Mouse (Mus musculus): ENCODE results near the gene Ndfip2. TPM values are rescaled to one million over a fixed set of nuclear protein-coding genes. Genes with fewer than 3 reads are reported as not detected.

The Ndfip2 gene
- total RNA-seq (2021) = 10 to 100 TPM; 94.9 to 96.4 TPM
- long read RNA-seq, experiment 1, transcript Ndfip2-202 (8 exons, 1,695 nt) = minor isoform, 40 of 243 reads
- long read RNA-seq, experiment 1, transcript Ndfip2-206 (8 exons, 2,532 nt) = major isoform, 189 of 243 reads
- long read RNA-seq, experiment 1, partial matches to known transcripts = 1 of 243 reads
- long read RNA-seq, experiment 1, other reads (novel, unspliced or antisense) = 13 of 243 reads
- long read RNA-seq, experiment 2, transcript Ndfip2-206 (8 exons, 2,532 nt) = major isoform, 222 of 281 reads
- long read RNA-seq, experiment 2, transcript Ndfip2-202 (8 exons, 1,695 nt) = minor isoform, 46 of 281 reads
- long read RNA-seq, experiment 2, partial matches to known transcripts = 1 of 281 reads
- long read RNA-seq, experiment 2, other reads (novel, unspliced or antisense) = 12 of 281 reads

- DNase-seq (ENCODE audit: low spot score in 2 of 2) = peak; percentile 82 to 88
Measured at GRCm38 (mm10) chr14:105258379-105259034, at the start of gene Ndfip2. Gene Ndfip2 (plus strand): TSS chr14:105258573.

DNA sequence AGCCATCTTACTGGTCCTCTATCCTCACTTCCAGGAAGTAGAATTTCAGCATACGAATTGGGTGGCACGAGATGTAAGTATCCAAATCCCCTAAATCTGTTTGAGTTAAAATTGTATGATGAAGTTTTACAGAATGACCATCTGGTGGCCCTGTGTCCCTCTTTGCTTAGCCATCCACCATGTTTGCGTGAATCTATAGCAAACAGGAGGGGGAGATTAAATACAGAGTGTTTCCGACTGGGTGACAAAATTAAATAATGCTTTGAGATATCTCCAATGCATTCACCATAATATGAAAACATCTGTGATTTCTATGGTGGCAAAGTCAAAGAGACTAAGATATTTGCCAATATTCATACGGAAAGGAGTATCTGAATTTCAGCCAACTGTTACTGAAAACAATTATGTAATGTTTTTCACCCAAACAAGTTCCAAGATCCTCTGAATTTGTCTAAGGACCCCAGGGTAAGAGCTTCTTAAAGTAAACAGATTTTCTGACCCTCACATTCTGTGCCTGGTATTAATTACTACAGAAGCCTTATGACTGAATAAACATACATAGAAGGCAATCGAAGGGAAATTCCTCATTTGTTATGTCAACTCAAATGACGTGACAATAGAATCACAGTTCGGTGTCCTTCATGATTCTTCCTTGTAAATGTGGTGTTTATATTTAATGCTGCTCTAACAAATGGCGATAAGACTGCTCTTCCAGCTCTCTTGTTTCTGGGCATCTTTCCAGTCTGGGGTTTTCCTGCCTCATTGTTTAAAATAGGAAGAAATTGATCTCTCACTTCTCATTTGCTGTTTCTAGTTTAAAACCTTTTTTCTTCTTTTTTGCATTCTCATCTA lies 38.6 kb upstream of the Ndfip2 start:
- peak in 1 of 2 experiments; percentile 36 for DNase-seq (ENCODE audit: low spot score in 2 of 2)

DNA sequence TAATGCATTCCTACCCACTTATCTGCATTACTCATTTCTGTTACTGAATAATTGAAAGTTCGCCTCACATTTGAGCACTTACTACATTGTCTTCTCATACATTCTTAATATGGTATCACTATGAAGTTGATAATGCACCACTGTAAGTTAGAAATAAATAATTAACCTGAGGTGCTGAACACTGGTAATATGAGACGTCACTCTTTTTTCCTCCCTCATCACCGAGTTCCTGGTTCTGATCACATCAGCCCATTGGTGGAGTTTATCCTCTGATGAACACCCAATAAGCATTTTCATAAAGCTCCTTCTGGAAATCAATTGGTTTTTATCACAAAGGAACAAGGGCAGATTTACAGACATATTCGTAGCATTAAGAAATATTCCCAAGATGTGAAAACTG lies 36.1 kb upstream of the Ndfip2 start:
- no peak for DNase-seq (ENCODE audit: low spot score in 2 of 2)

DNA sequence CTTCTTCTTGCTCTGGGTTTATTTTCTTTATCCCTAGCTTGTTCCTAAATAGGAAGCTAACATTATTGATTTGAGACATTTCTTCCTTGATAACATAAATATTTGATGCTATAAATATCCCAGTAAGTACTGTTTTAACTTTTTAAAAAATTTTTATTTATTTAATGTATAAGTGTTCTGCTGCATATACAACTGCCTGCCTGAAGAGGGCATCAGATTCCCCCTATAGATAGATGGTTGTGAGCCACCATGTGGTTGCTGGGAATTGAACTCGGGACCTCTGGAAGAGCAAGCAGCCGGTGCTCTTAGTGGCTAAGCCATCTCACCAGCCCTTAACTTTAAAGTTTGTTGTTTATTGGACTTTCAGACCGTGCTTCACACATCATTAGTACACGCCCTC lies 32.6 kb upstream of the Ndfip2 start:
- no peak for DNase-seq (ENCODE audit: low spot score in 2 of 2)

DNA sequence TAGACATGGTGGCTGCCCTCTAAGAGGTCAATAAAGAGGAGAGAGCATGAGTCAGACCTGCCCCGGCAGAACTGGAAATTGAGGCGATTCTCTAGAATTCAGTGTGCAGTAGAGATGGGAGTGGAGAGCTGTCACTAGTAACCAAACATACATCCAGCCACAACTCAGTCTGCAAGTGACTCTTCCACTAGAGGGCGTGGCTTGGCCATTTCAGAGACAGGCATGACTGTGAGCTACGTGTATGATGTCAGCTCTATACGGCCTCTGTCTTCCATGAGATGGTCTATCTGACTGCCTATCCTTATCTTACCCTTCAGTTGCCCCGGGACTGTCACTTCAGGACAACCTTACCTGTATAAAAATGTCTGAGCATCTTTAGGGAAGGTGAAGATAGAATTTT lies 26.0 kb upstream of the Ndfip2 start:
- no peak for DNase-seq (ENCODE audit: low spot score in 2 of 2)

GRCm38 (mm10) chr14:105236596-105236995 lies 21.8 kb upstream of the Ndfip2 start:
- no peak for DNase-seq (ENCODE audit: low spot score in 2 of 2)

- DNase-seq (ENCODE audit: low spot score in 2 of 2) = no peak
Measured at GRCm38 (mm10) chr14:105237736-105238135, 20.6 kb upstream of the Ndfip2 start.

GRCm38 (mm10) chr14:105238450-105239038 lies 19.8 kb upstream of the Ndfip2 start:
- DNase-seq (ENCODE audit: low spot score in 2 of 2) = no peak

DNA sequence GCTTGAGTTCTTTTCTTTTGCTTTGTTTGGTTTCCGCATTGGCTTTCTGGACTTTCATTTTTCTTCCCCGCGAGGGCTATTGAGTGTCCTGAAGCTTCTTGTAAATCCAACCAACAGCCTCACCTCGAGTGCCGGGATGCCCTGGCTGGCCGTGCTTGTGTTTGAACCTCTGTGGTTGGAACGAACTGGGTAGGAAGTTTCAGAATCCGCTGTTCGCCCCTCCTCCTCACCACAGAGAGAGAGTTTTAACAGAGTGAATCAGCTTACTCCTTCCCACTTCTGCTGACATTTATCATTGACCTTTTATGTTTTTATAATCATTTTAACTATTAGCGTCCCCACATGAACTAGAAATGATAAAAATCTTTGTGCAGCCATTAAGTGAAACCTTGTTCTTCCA lies 18.3 kb upstream of the Ndfip2 start:
- DNase-seq (ENCODE audit: low spot score in 2 of 2) = no peak

DNA sequence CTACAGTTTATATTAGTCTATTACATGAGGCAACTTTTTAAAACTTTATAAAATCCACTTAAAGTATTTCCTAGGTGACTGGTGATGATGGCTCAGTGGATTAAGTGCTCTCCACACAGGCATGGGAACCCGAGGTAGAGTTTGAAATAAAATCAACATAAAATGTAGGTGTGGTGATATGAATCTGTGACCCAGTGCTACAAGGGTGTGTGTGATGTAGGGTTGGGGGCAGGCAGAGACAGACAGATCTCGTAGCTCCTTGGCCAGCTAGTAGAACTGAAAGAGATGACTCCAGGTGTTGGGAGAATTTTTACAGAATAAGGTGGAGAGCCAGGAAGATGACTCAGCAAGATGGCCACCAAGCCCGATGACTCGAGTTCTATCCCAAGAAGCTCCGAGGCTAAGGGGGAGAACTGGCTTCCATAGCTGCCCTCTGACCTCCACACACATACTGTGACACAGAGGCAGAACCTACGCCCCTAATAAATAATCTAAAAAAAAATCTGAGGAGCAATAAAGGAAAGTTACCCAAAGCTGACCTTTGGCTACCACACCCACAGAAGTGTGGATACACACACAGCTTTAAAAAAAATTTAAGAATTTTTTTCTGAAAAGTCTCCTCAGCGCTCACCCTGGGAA lies 14.4 kb upstream of the Ndfip2 start:
- DNase-seq (ENCODE audit: low spot score in 2 of 2) = no peak

DNA sequence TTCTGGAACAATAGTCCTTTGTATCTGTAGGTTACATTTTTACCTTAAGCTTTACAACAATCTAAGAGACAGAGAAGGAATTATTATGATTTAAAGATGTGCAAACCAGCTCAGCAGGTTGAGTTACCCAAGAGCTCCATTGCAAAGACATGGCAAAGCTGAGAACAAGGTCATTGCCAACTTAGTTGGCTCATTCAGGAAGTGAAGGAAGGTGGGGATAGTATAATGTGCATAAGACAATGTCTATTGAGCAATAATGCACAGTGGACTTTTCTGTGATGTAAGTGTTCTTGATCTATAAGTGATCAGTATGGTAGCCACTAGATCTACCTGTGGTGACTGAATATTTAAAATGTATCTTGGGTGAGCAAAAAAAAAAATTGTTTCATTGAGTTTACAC lies 7.3 kb upstream of the Ndfip2 start:
- no peak for DNase-seq (ENCODE audit: low spot score in 2 of 2)

GRCm38 (mm10) chr14:105253304-105253703 lies 5.1 kb upstream of the Ndfip2 start:
- no peak for DNase-seq (ENCODE audit: low spot score in 2 of 2)

GRCm38 (mm10) chr14:105254401-105254800 lies 4.0 kb upstream of the Ndfip2 start:
- DNase-seq (ENCODE audit: low spot score in 2 of 2) = no peak

DNA sequence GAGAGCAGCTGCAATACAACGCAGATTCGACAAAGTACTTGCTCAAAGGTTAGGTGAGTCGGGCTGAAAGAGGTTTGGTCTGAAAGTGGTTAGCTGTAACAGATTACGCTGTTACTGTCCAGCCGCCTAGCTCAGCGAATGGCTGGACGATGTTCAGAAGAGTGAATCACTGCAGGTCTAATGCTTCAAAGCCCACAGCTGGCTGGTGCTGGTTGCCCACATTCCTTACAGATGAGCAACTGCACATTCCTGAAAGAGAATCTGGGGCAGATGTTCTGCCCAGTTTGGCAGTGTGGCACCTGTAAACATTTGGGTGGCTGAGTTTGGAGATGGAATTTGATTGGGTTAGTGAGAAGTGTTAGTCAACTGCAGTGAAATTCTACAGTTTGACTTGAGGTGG lies 2.8 kb upstream of the Ndfip2 start:
- no peak for DNase-seq (ENCODE audit: low spot score in 2 of 2)

GRCm38 (mm10) chr14:105259035-105259880 lies 885 bp downstream of the Ndfip2 start:
- DNase-seq (ENCODE audit: low spot score in 2 of 2) = peak; percentile 27 to 37

GRCm38 (mm10) chr14:105262923-105263322 lies 4.5 kb downstream of the Ndfip2 start:
- DNase-seq (ENCODE audit: low spot score in 2 of 2) = no peak

- DNase-seq (ENCODE audit: low spot score in 2 of 2) = no peak
Measured at GRCm38 (mm10) chr14:105267095-105267494, 8.7 kb downstream of the Ndfip2 start.

- DNase-seq (ENCODE audit: low spot score in 2 of 2) = no peak
Measured at GRCm38 (mm10) chr14:105272030-105272429, 13.7 kb downstream of the Ndfip2 start.

DNA sequence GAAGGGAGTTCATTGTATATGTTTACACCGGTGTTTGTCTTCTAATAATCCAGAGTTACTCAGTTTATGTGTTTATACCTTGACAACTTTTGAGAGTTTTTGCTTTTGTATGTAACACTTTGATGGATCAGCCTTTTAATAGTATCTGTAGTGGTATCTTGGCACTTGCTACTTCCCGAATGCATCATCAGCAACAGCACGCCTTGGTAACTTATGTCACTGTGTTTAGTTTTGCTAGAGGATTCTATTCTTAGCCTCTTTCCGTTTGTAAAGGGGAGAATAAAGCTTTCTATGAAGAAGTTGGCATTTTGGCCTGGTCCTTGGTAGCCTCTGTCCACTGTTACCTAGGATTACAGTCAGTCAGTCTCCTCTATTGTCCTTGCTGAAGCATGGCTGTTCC lies 14.2 kb downstream of the Ndfip2 start:
- DNase-seq (ENCODE audit: low spot score in 2 of 2) = no peak

DNA sequence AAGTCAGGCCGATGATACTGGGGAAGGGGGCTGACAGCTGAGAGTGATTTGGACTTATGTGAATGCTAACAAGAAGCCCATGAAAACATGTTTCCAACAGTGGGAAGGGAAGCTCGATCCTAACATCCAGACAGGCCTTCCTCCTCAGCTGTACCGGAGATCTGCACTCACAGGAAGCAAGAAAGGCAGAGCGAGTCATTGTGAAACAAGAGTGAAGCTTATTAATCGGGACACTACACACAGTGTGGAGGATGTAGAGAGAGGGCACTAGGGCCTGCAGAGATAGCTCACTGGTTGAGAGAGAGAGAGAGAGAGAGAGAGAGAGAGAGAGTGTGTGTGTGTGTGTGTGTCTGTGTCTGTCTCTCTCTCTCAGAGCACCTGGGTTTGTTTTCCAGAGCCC lies 16.8 kb downstream of the Ndfip2 start:
- no peak for DNase-seq (ENCODE audit: low spot score in 2 of 2)
